Mouse (Mus musculus) mammary gland, adult 2 months (tissue): ENCODE data around the gene Atp1b3. TPM values are rescaled to one million over a fixed set of nuclear protein-coding genes. Genes with fewer than 3 reads are reported as not detected.

ENCODE experiments used
- polyA plus RNA-seq: library from polyadenylated mRNA; depleted of rRNA; stranded (reverse); fragments of >200 nt; gene quantifications from 2 replicates; pipeline ENCODE4 v1.2.3, GENCODE M21; 2012; ENCODE audit warnings: low replicate concordance; rRNA removed

The Atp1b3 gene
- 73.9 and 89.6 TPM in 2 replicates for polyA plus RNA-seq

DNA sequence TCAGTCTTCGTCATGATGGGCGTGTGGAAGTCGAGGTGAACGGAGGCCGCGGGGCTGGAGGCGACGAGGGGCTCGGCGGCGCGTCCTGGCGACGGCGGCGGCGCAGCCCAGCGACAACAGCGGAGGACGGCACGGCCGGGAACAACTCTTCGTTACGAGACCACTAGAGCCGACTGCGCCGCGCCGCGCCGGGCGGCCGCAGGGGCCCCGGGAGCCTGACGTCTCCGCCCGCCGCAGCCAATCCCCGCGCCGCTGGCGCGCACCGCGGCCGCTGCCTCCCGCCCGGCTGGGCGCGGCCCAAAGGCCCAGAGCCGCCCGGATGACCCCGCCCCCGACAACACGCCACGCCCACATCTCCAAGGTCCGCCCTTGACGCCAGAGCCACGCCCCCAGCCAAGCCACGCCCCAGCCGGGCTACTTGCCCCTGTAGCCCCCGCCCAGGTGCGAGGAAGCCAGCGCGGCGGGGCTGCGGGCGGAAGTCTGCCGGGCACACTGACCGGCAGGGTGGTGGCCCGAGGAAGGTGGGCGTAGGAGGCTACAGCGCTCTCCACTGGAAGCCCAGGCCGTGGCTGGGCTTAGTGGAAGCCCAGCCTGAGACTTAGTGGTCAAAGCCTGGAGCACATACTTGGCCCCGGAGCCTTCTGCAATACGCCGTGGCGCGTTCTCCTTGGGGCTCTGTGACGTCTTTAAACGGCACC is at the start of gene Atp1b3:
Gene Atp1b3 (minus strand): TSS at position 302 of the 698 bp plus-strand sequence.

Other genes with a start within 250 kb of the Atp1b3 start
- 2.0 and 5.7 TPM in 2 replicates for gene Gk5, start 245.1 kb downstream of the Atp1b3 start, polyA plus RNA-seq
- 7.3 and 12.8 TPM in 2 replicates for gene Tfdp2, start 168.2 kb downstream of the Atp1b3 start, polyA plus RNA-seq
- gene Rnf7, start 114.2 kb upstream of the Atp1b3 start, polyA plus RNA-seq: 99.3 and 112 TPM in 2 replicates
- gene Gm28729, start 160.8 kb upstream of the Atp1b3 start, polyA plus RNA-seq: 0.06 TPM in 1 of 2 replicates, not detected in the other